Mouse (Mus musculus): ENCODE measurements at regions not wholly inside any gene's neighbourhood (a gene's known extent, or its start where the extent isn't known, plus 50 kb on each side); places are given as distances from the start of the nearest gene placed in this dataset.
A peak's percentile ranks its signal among the peaks of the same experiment; 100 is the strongest.

GRCm38 (mm10) chr12:25861100-25861499, 554.0 kb downstream of the Rnf144a start:
- Histone ChIP-seq H3K4me2 (ENCODE audit: low read depth, low read length, poor library complexity, severe bottlenecking) (no peak overlapping the region), H3K4me3 (ENCODE audit: low read depth, low read length) (no peak overlapping the region), H3K27ac (ENCODE audit: low read depth, low read length) (no peak overlapping the region), H3K9ac (replicated peaks; ENCODE audit: low read length, poor library complexity, severe bottlenecking) (no peak overlapping the region), H3K27me3 (ENCODE audit: insufficient read depth, low read length) (no peaks in the 10 kb centered on the region), H3K9me3 (ENCODE audit: low read length) (no peaks in the 10 kb centered on the region), H3K4me1 (ENCODE audit: insufficient read depth, low read length) (no peaks in the 10 kb centered on the region), H3K36me3 (ENCODE audit: insufficient read depth, low read length) (no peaks in the 10 kb centered on the region)
- no peak for ATAC-seq (ENCODE audit: low FRiP score)
- WGBS = 90% methylated on average over 3 of the region's 3 CpGs
- no peak for TF ChIP-seq CTCF (IDR thresholded peaks at IDR 0.05)
- no peak for DNase-seq (ENCODE audit: low spot score)

GRCm38 (mm10) chr12:25858397-25858796, 556.7 kb downstream of the Rnf144a start:
- H3K9ac ChIP-seq (replicated peaks; ENCODE audit: low read length, poor library complexity, severe bottlenecking) = no peak overlapping the region
- H3K4me1 ChIP-seq (ENCODE audit: insufficient read depth, low read length) = no peaks in the 10 kb centered on the region
- no peak overlapping the region for H3K4me2 ChIP-seq (ENCODE audit: low read depth, low read length, poor library complexity, severe bottlenecking)
- no peaks in the 10 kb centered on the region for H3K27me3 ChIP-seq (ENCODE audit: insufficient read depth, low read length)
- no peak for TF ChIP-seq CTCF (IDR thresholded peaks at IDR 0.05)
- no peak overlapping the region for H3K27ac ChIP-seq (ENCODE audit: low read depth, low read length)
- no peaks in the 10 kb centered on the region for H3K9me3 ChIP-seq (ENCODE audit: low read length)
- 82% methylated on average over 6 of the region's 6 CpGs for WGBS
- H3K36me3 ChIP-seq (ENCODE audit: insufficient read depth, low read length) = no peaks in the 10 kb centered on the region
- ATAC-seq (ENCODE audit: low FRiP score) = no peak
- no peak overlapping the region for H3K4me3 ChIP-seq (ENCODE audit: low read depth, low read length)
- DNase-seq (ENCODE audit: low spot score) = no peak

GRCm38 (mm10) chr12:25830057-25830456, 585.0 kb downstream of the Rnf144a start:
- peak; percentile 59 for DNase-seq (ENCODE audit: low spot score)
- 70% methylated on average over 7 of the region's 7 CpGs for WGBS

DNA sequence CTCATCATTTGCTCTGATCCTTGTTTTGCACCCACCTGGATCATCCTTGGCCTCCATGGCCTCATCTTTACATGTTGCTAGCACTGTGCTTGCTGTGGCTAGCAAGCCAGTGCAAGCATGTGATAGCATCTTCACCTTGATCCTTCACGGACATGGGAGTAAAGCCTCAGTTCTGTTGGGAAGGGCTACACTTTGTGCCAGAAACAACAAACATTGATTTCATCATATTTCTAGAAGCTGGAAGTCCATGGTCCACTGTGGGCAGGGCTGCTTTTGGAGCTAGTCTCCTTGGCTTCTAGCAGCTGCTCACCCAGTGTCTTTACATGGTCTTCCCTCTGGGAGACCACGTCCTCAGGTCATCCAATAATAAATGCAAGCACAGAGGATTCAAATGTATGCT, 587.1 kb downstream of the Rnf144a start:
- Histone ChIP-seq H3K9ac (replicated peaks; ENCODE audit: low read length, poor library complexity, severe bottlenecking) (no peak overlapping the region), H3K27me3 (ENCODE audit: insufficient read depth, low read length) (no peaks in the 10 kb centered on the region), H3K27ac (ENCODE audit: low read depth, low read length) (no peak overlapping the region), H3K4me1 (ENCODE audit: insufficient read depth, low read length) (no peaks in the 10 kb centered on the region), H3K4me2 (ENCODE audit: low read depth, low read length, poor library complexity, severe bottlenecking) (no peak overlapping the region), H3K4me3 (ENCODE audit: low read depth, low read length) (no peak overlapping the region), H3K9me3 (ENCODE audit: low read length) (no peaks in the 10 kb centered on the region), H3K36me3 (ENCODE audit: insufficient read depth, low read length) (no peaks in the 10 kb centered on the region)
- no peak for TF ChIP-seq CTCF (IDR thresholded peaks at IDR 0.05)
- no peak for ATAC-seq (ENCODE audit: low FRiP score)
- 83% methylated on average over 2 of the region's 2 CpGs for WGBS
- DNase-seq (ENCODE audit: low spot score) = no peak

More at GRCm38 (mm10) chr12:25830057-25830456, 585.0 kb downstream of the Rnf144a start:
- H3K9me3 ChIP-seq (ENCODE audit: low read length) = no peaks in the 10 kb centered on the region
- no peak overlapping the region for H3K9ac ChIP-seq (replicated peaks; ENCODE audit: low read length, poor library complexity, severe bottlenecking)
- no peaks in the 10 kb centered on the region for H3K36me3 ChIP-seq (ENCODE audit: insufficient read depth, low read length)
- no peak for ATAC-seq (ENCODE audit: low FRiP score)
- H3K4me1 ChIP-seq (ENCODE audit: insufficient read depth, low read length) = no peaks in the 10 kb centered on the region
- H3K27ac ChIP-seq (ENCODE audit: low read depth, low read length) = no peak overlapping the region
- no peak for TF ChIP-seq CTCF (IDR thresholded peaks at IDR 0.05)
- no peaks in the 10 kb centered on the region for H3K27me3 ChIP-seq (ENCODE audit: insufficient read depth, low read length)
- no peak overlapping the region for H3K4me3 ChIP-seq (ENCODE audit: low read depth, low read length)
- no peak overlapping the region for H3K4me2 ChIP-seq (ENCODE audit: low read depth, low read length, poor library complexity, severe bottlenecking)

- H3K4me3 ChIP-seq (ENCODE audit: low read depth, low read length) = no peak overlapping the region
- no peak overlapping the region for H3K9ac ChIP-seq (replicated peaks; ENCODE audit: low read length, poor library complexity, severe bottlenecking)
- H3K36me3 ChIP-seq (ENCODE audit: insufficient read depth, low read length) = no peaks in the 10 kb centered on the region
- peak; percentile 36 for DNase-seq (ENCODE audit: low spot score)
- H3K4me2 ChIP-seq (ENCODE audit: low read depth, low read length, poor library complexity, severe bottlenecking) = no peak overlapping the region
- ATAC-seq (ENCODE audit: low FRiP score) = no peak
- peak; percentile 50 for TF ChIP-seq CTCF (IDR thresholded peaks at IDR 0.05)
- H3K27ac ChIP-seq (ENCODE audit: low read depth, low read length) = no peak overlapping the region
- WGBS = 15% methylated on average over 3 of the region's 3 CpGs
- H3K9me3 ChIP-seq (ENCODE audit: low read length) = no peaks in the 10 kb centered on the region
- H3K4me1 ChIP-seq (ENCODE audit: insufficient read depth, low read length) = no peaks in the 10 kb centered on the region
- H3K27me3 ChIP-seq (ENCODE audit: insufficient read depth, low read length) = no peaks in the 10 kb centered on the region
These were observed 588.1 kb downstream of the Rnf144a start for GRCm38 (mm10) chr12:25826928-25827327.

- 50% methylated on average over 4 of the region's 4 CpGs for WGBS
- DNase-seq (ENCODE audit: low spot score) = peak; percentile 6
- H3K4me1 ChIP-seq (ENCODE audit: insufficient read depth, low read length) = no peaks in the 10 kb centered on the region
- TF ChIP-seq CTCF (IDR thresholded peaks at IDR 0.05) = no peak
- no peaks in the 10 kb centered on the region for H3K36me3 ChIP-seq (ENCODE audit: insufficient read depth, low read length)
- H3K4me3 ChIP-seq (ENCODE audit: low read depth, low read length) = no peak overlapping the region
- H3K9me3 ChIP-seq (ENCODE audit: low read length) = no peaks in the 10 kb centered on the region
- no peaks in the 10 kb centered on the region for H3K27me3 ChIP-seq (ENCODE audit: insufficient read depth, low read length)
- H3K9ac ChIP-seq (replicated peaks; ENCODE audit: low read length, poor library complexity, severe bottlenecking) = no peak overlapping the region
- no peak for ATAC-seq (ENCODE audit: low FRiP score)
- no peak overlapping the region for H3K27ac ChIP-seq (ENCODE audit: low read depth, low read length)
- no peak overlapping the region for H3K4me2 ChIP-seq (ENCODE audit: low read depth, low read length, poor library complexity, severe bottlenecking)
These were observed 588.6 kb downstream of the Rnf144a start for GRCm38 (mm10) chr12:25826451-25826850.

Measured in midbrain, postnatal 0 days (tissue).